Mouse (Mus musculus) myocyte (in vitro differentiated cells): ENCODE results near the gene Notch4.

Experiments
- CEBPB ChIP-seq: IDR thresholded peaks from 2 replicates; pipeline ENCODE4 v1.6.1; 2011; ENCODE audit warnings: mild to moderate bottlenecking, moderate library complexity; ENCODE audit not compliant: poor library complexity, insufficient read depth, severe bottlenecking
- E2F4 ChIP-seq: IDR thresholded peaks from one replicate; pipeline ENCODE4 v1.6.1; 2011; ENCODE audit warnings: mild to moderate bottlenecking, control low read depth, moderate library complexity; ENCODE audit not compliant: insufficient read depth
- MAX ChIP-seq: IDR thresholded peaks from one replicate; pipeline ENCODE4 v1.6.1; 2011; ENCODE audit warnings: low read depth, mild to moderate bottlenecking, control low read depth
- MYOD1 ChIP-seq, 3 experiments: IDR thresholded peaks; one replicate each; pipeline ENCODE4 v1.6.1; 2011; ENCODE audit warnings: control low read depth in 2 of 3, low read depth in 2 of 3, mild to moderate bottlenecking in 2 of 3, moderate library complexity in 1 of 3; ENCODE audit not compliant: insufficient read length in 2 of 3, control insufficient read depth in 1 of 3
- POLR2A ChIP-seq: IDR thresholded peaks from one replicate; pipeline ENCODE4 v1.6.1; 2011; ENCODE audit warnings: low read depth, mild to moderate bottlenecking, control low read depth, moderate library complexity; ENCODE audit not compliant: insufficient read length
- POLR2AphosphoS2 ChIP-seq: IDR thresholded peaks from one replicate; pipeline ENCODE4 v1.6.1; 2011; ENCODE audit warnings: low read depth, control low read depth; ENCODE audit not compliant: insufficient read length
- TCF12 ChIP-seq: IDR thresholded peaks from one replicate; pipeline ENCODE4 v1.6.1; 2011; ENCODE audit warnings: mild to moderate bottlenecking, control low read depth; ENCODE audit not compliant: poor library complexity, insufficient read depth, severe bottlenecking
- USF1 ChIP-seq: IDR thresholded peaks from one replicate; pipeline ENCODE4 v1.6.1; 2011; ENCODE audit warnings: low read depth, mild to moderate bottlenecking, control low read depth, moderate library complexity

DNA sequence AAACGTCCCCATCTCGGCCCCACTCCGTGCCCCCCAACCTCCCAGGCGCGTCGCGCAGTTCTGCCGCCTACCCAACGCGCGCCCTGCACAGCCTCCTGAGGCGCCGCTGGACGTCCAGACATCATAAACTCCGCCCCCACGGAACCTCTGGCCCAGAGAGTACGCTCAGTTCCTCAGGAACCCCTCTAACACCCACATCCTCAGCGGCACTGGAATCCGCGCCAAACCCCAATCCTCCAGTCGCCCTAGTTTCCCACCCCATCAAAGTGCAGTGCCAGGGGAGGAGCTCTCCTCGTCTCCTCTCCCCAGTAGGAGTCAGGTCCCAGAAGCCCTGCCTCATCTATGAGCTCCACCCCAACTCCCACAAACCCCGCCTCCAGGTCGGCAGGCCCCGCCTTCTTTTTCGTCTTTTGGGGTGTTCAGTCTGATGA lies 68.2 kb downstream of the Notch4 start:
- TF ChIP-seq POLR2AphosphoS2, result no peak
- no peak for TF ChIP-seq POLR2A
- no peak for TF ChIP-seq E2F4
- no peak for TF ChIP-seq MAX
- no peak for TF ChIP-seq TCF12
- TF ChIP-seq MYOD1 (IDR thresholded peaks at IDR 0.05; ENCODE audit: control insufficient read depth in 1 of 3, insufficient read length in 2 of 3, low read depth in 2 of 3), result no peak
- no peak for TF ChIP-seq USF1
- TF ChIP-seq CEBPB, result no peak
